ENCODE assay signal across 8 mouse cellular contexts in genomic region chr6:100732376-100733021, GRCm38 (mm10). TPM values are rescaled to one million over a fixed set of nuclear protein-coding genes. Genes with fewer than 3 reads are reported as not detected.
A peak's percentile ranks its signal among the peaks of the same experiment; 100 is the strongest.
DNase-seq lines count a peak whose midpoint lies in the region; ATAC-seq and TF ChIP-seq lines count a peak whose summit lies in the region.

No protein-coding gene starts in this region.

- ATAC-seq in limb, embryonic 15.5 days (ENCODE audit: insufficient number of reproducible peaks, low FRiP score, low TSS enrichment, low read depth) = peak; percentile 91
- ATAC-seq in liver, embryonic 11.5 days (replicated peaks; ENCODE audit: low FRiP score) = no peak

- peaks cover 10% of the 10 kb centered on the region; the same call in 1 of the 2 replicates for H3K4me1 ChIP-seq in heart, embryonic 10.5 days
- peaks cover 11% of the 10 kb centered on the region for H3K4me1 ChIP-seq in embryonic fibroblast, embryonic 13.5 days (ENCODE audit: control insufficient read depth, insufficient read depth, low read length)
- peaks cover 39% of the 10 kb centered on the region for H3K4me1 ChIP-seq in limb, embryonic 15.5 days
- H3K4me1 ChIP-seq in liver, embryonic 11.5 days (replicated peaks; ENCODE audit: control insufficient read depth, insufficient read depth, low read length) = no peaks in the 10 kb centered on the region
- H3K4me1 ChIP-seq in cerebellum, adult 2 months (ENCODE audit: control insufficient read depth, insufficient read depth, low read length) = no peaks in the 10 kb centered on the region

- TF ChIP-seq CTCF in embryonic fibroblast, embryonic 13.5 days (IDR thresholded peaks at IDR 0.05; ENCODE audit: borderline replicate concordance, insufficient read depth, low read length) = no peak
- TF ChIP-seq CTCF in cerebellum, adult 2 months (IDR thresholded peaks at IDR 0.05; ENCODE audit: borderline replicate concordance, insufficient read depth, low read depth, low read length) = no peak

- no peaks in the 10 kb centered on the region; the same call in 1 of the 2 replicates for H3K27me3 ChIP-seq in heart, embryonic 10.5 days (ENCODE audit: insufficient read depth, poor library complexity, severe bottlenecking)
- H3K27me3 ChIP-seq in limb, embryonic 15.5 days = no peaks in the 10 kb centered on the region
- H3K27me3 ChIP-seq in liver, embryonic 11.5 days (replicated peaks; ENCODE audit: control insufficient read depth, insufficient read depth, low read length) = no peaks in the 10 kb centered on the region
- H3K27me3 ChIP-seq in cerebellum, adult 2 months (ENCODE audit: control insufficient read depth, insufficient read depth, low read length) = no peaks in the 10 kb centered on the region

- H3K9ac ChIP-seq in limb, embryonic 15.5 days = no peak overlapping the region
- no peak overlapping the region for H3K9ac ChIP-seq in liver, embryonic 11.5 days (ENCODE audit: low read depth, low read length)

- no peak overlapping the region for H3K4me3 ChIP-seq in heart, embryonic 10.5 days
- no peak overlapping the region for H3K4me3 ChIP-seq in embryonic fibroblast, embryonic 13.5 days (ENCODE audit: insufficient read depth, low read length)
- no peak overlapping the region for H3K4me3 ChIP-seq in limb, embryonic 15.5 days
- no peak overlapping the region for H3K4me3 ChIP-seq in liver, embryonic 11.5 days (ENCODE audit: low read depth, low read length)
- H3K4me3 ChIP-seq in cerebellum, adult 2 months (replicated peaks; ENCODE audit: insufficient read depth, low read depth, low read length) = no peak overlapping the region

- intact Hi-C loops in heart, postnatal 25 days (cut with DNase I) = no loop called here

- peak; percentile 64 to 82 for DNase-seq in heart, adult 18-20 months
- no peak for DNase-seq in heart, embryonic 10.5 days (ENCODE audit: low spot score)
- peak; percentile 60 for DNase-seq in heart, postnatal 25 days (ENCODE audit: low spot score)
- no peak for DNase-seq in liver, embryonic 11.5 days (ENCODE audit: low spot score)
- no peak for DNase-seq in spleen, postnatal 14 days (ENCODE audit: low spot score in 2 of 2)
- no peak for DNase-seq in cerebellum, adult 2 months

- no peak overlapping the region for H3K27ac ChIP-seq in heart, embryonic 10.5 days
- H3K27ac ChIP-seq in embryonic fibroblast, embryonic 13.5 days (ENCODE audit: insufficient read depth, low read length) = peak overlapping the region; percentile 80
- peak overlapping the region; percentile 79 for H3K27ac ChIP-seq in limb, embryonic 15.5 days
- no peak overlapping the region for H3K27ac ChIP-seq in liver, embryonic 11.5 days (ENCODE audit: low read depth, low read length)
- H3K27ac ChIP-seq in cerebellum, adult 2 months (ENCODE audit: insufficient read depth, low read length) = no peak overlapping the region

- no peaks in the 10 kb centered on the region for H3K36me3 ChIP-seq in heart, embryonic 10.5 days
- H3K36me3 ChIP-seq in limb, embryonic 15.5 days = peaks cover 19% of the 10 kb centered on the region; the same call in 1 of the 2 replicates
- no peaks in the 10 kb centered on the region for H3K36me3 ChIP-seq in liver, embryonic 11.5 days (ENCODE audit: control insufficient read depth, insufficient read depth, low read length)

- no peak for TF ChIP-seq POLR2A in embryonic fibroblast, embryonic 13.5 days (IDR thresholded peaks at IDR 0.05; ENCODE audit: low read depth, low read length)
- TF ChIP-seq POLR2A in cerebellum, adult 2 months (IDR thresholded peaks at IDR 0.05; ENCODE audit: borderline replicate concordance, insufficient read depth, low read length) = no peak

- peak overlapping the region; percentile 27 for H3K4me2 ChIP-seq in limb, embryonic 15.5 days
- H3K4me2 ChIP-seq in liver, embryonic 11.5 days = no peak overlapping the region

- WGBS in heart, embryonic 10.5 days = 63% methylated on average over 12 of the region's 12 CpGs
- whole genome bisulfite sequencing in limb, embryonic 15.5 days = 9% methylated on average over 12 of the region's 12 CpGs
- WGBS in liver, embryonic 11.5 days = 73% methylated on average over 12 of the region's 12 CpGs
- 14% methylated on average over 12 of the region's 12 CpGs for WGBS in cerebellum, adult 2 months

- H3K9me3 ChIP-seq in heart, embryonic 10.5 days = no peaks in the 10 kb centered on the region
- no peaks in the 10 kb centered on the region for H3K9me3 ChIP-seq in limb, embryonic 15.5 days
- no peaks in the 10 kb centered on the region for H3K9me3 ChIP-seq in liver, embryonic 11.5 days (ENCODE audit: control insufficient read depth, low read length)

RNA-seq across cellular contexts. Expression of gene Gxylt2, which starts 28.0 kb away (rescaled TPM):
- total RNA-seq in heart, adult 18-20 months (2021) = 1 to 10 TPM; 1.8 to 2.1 TPM
- polyA plus RNA-seq in heart, embryonic 10.5 days (2016; fragmentation: Nextera tagmentation; extraction: Ambion mirVana) = 0.74 and 1.3 TPM in 2 replicates
- polyA plus RNA-seq in embryonic fibroblast, embryonic 13.5 days (2011; ENCODE audit: insufficient read length, low read depth, missing spikeins) = 36.4 and 73.4 TPM in 2 replicates
- total RNA-seq in heart, postnatal 25 days (2021) = 1 to 10 TPM; 3.5 to 4.7 TPM
- 18.6 and 23.0 TPM in 2 replicates for polyA plus RNA-seq in limb, embryonic 15.5 days (2015; fragmentation: Nextera tagmentation; extraction: Ambion mirVana)
- 0.84 and 0.96 TPM in 2 replicates for polyA plus RNA-seq in liver, embryonic 11.5 days (2014; fragmentation: Nextera tagmentation; extraction: Ambion mirVana)
- 0.31 and 0.41 TPM in 2 replicates for polyA plus RNA-seq in cerebellum, adult 2 months (2012; rRNA removed)

Comparison
In these comparisons a context has a peak if more than half of its experiments do, and no peak if none do; other contexts are left out.
1. DNase-seq: peak in heart, adult 18-20 months (2 of 2) and heart, postnatal 25 days (single experiment); none in heart, embryonic 10.5 days (single experiment), liver, embryonic 11.5 days (single experiment), spleen, postnatal 14 days (0 of 2) and cerebellum, adult 2 months (0 of 2).
2. H3K27ac ChIP-seq: peak in embryonic fibroblast, embryonic 13.5 days (single experiment) and limb, embryonic 15.5 days (single experiment); none in heart, embryonic 10.5 days (single experiment), liver, embryonic 11.5 days (single experiment) and cerebellum, adult 2 months (single experiment).